Mouse (Mus musculus) MEL (cell line): ENCODE results near the gene Htt. TPM values are rescaled to one million over a fixed set of nuclear protein-coding genes. Genes with fewer than 3 reads are reported as not detected.

Experiments
- DNase-seq: peaks from one replicate; pipeline ENCODE4 v3.0.0; 2011; ENCODE audit warnings: low read depth, low spot score
- H3K27ac ChIP-seq: 2 replicates; pipeline ENCODE4 v1.5.1; 2012; ENCODE audit warnings: low read depth, mild to moderate bottlenecking, control low read depth, low read length, moderate library complexity; ENCODE audit not compliant: control insufficient read depth
- H3K27me3 ChIP-seq, 2 experiments: fragments of 150-350 bp in 1 of 2; sonication (generic) in 1 of 2; 2 replicates each; pipeline ENCODE4 v1.6.1; 2012; ENCODE audit warnings: low read length in 2 of 2, mild to moderate bottlenecking in 2 of 2, improper control_type of control experiment in 1 of 2, moderate library complexity in 1 of 2; ENCODE audit not compliant: insufficient read depth in 2 of 2, control insufficient read depth in 1 of 2
- H3K36me3 ChIP-seq, 2 experiments: 2 replicates each; pipeline ENCODE4 v1.6.1; 2012 to 2014; ENCODE audit warnings: low read length in 2 of 2, improper control_type of control experiment in 1 of 2, inconsistent platforms in 1 of 2, mild to moderate bottlenecking in 1 of 2; ENCODE audit not compliant: insufficient read depth in 2 of 2, control insufficient read depth in 1 of 2
- H3K4me1 ChIP-seq, 2 experiments: fragments of 150-350 bp in 1 of 2; sonication (generic) in 1 of 2; 2 replicates each; pipeline ENCODE4 v1.6.1; 2012; ENCODE audit warnings: low read length in 2 of 2, improper control_type of control experiment in 1 of 2, mild to moderate bottlenecking in 1 of 2; ENCODE audit not compliant: insufficient read depth in 2 of 2, control insufficient read depth in 1 of 2
- H3K4me3 ChIP-seq, 2 experiments: fragments of 150-350 bp in 1 of 2; sonication (generic) in 1 of 2; 2 replicates each; pipeline ENCODE4 v1.5.1; 2012; ENCODE audit warnings: low read depth in 2 of 2, low read length in 2 of 2, mild to moderate bottlenecking in 2 of 2, moderate library complexity in 2 of 2, control low read depth in 1 of 2, improper control_type of control experiment in 1 of 2; ENCODE audit not compliant: control insufficient read depth in 1 of 2, insufficient read depth in 1 of 2
- H3K79me2 ChIP-seq: 2 replicates; pipeline ENCODE4 v1.6.1; 2012; ENCODE audit warnings: mild to moderate bottlenecking, low read length, moderate library complexity; ENCODE audit not compliant: control insufficient read depth, poor library complexity, insufficient read depth
- H3K9ac ChIP-seq: 2 replicates; pipeline ENCODE4 v1.6.1; 2012; ENCODE audit warnings: low read depth, mild to moderate bottlenecking, control low read depth, low read length, moderate library complexity; ENCODE audit not compliant: control insufficient read depth, poor library complexity, severe bottlenecking
- H3K9me3 ChIP-seq: fragments of 150-350 bp; sonication (generic); replicated peaks from 2 replicates; pipeline ENCODE4 v1.6.1; 2012; ENCODE audit warnings: mild to moderate bottlenecking, low read length, improper control_type of control experiment, moderate library complexity; ENCODE audit not compliant: insufficient read depth
- BHLHE40 ChIP-seq: IDR thresholded peaks from 2 replicates; pipeline ENCODE4 v1.6.1; 2012; ENCODE audit warnings: low read depth, mild to moderate bottlenecking, inconsistent platforms, low read length, improper control_type of control experiment, borderline replicate concordance
- CHD1 ChIP-seq: IDR thresholded peaks from 2 replicates; pipeline ENCODE4 v1.6.1; 2012; ENCODE audit warnings: low read depth, mild to moderate bottlenecking, inconsistent platforms, low read length, improper control_type of control experiment
- CHD2 ChIP-seq: IDR thresholded peaks from 2 replicates; pipeline ENCODE4 v1.6.1; 2011; ENCODE audit warnings: low read length, improper control_type of control experiment
- E2F4 ChIP-seq: IDR thresholded peaks from 2 replicates; pipeline ENCODE4 v1.6.1; 2011; ENCODE audit warnings: low read depth, low read length, improper control_type of control experiment, borderline replicate concordance
- ELF1 ChIP-seq: IDR thresholded peaks from 2 replicates; pipeline ENCODE4 v1.6.1; 2014; ENCODE audit warnings: low read depth, mild to moderate bottlenecking, inconsistent platforms, low read length, improper control_type of control experiment, moderate library complexity
- EP300 ChIP-seq, 2 experiments: IDR thresholded peaks; 2 replicates each; pipeline ENCODE4 v1.6.1; 2011; ENCODE audit warnings: improper control_type of control experiment in 2 of 2, low read length in 2 of 2, low read depth in 1 of 2, mild to moderate bottlenecking in 1 of 2
- ETS1 ChIP-seq: IDR thresholded peaks from 2 replicates; pipeline ENCODE4 v1.6.1; 2012; ENCODE audit warnings: low read depth, mild to moderate bottlenecking, inconsistent platforms, low read length, improper control_type of control experiment, moderate library complexity
- GABPA ChIP-seq: IDR thresholded peaks from 2 replicates; pipeline ENCODE4 v1.6.1; 2012; ENCODE audit warnings: low read depth, mild to moderate bottlenecking, inconsistent platforms, low read length, improper control_type of control experiment, moderate library complexity
- GATA1 ChIP-seq: IDR thresholded peaks from 2 replicates; pipeline ENCODE4 v1.6.1; 2011; ENCODE audit warnings: low read depth, low read length, improper control_type of control experiment
- HCFC1 ChIP-seq: IDR thresholded peaks from 2 replicates; pipeline ENCODE4 v1.6.1; 2012; ENCODE audit warnings: low read depth, mild to moderate bottlenecking, inconsistent platforms, low read length, improper control_type of control experiment, moderate library complexity
- JUND ChIP-seq: IDR thresholded peaks from 2 replicates; pipeline ENCODE4 v1.6.1; 2011; ENCODE audit warnings: low read depth, mild to moderate bottlenecking, improper control_type of control experiment, low read length
- KAT2A ChIP-seq: conservative IDR thresholded peaks from 2 replicates; pipeline ENCODE4 v1.6.1; 2012; ENCODE audit warnings: low read depth, low read length, improper control_type of control experiment, inconsistent platforms
- MAFK ChIP-seq: IDR thresholded peaks from 2 replicates; pipeline ENCODE4 v1.6.1; 2011; ENCODE audit warnings: low read depth, mild to moderate bottlenecking, low read length, improper control_type of control experiment, borderline replicate concordance
- MAX ChIP-seq: IDR thresholded peaks from 2 replicates; pipeline ENCODE4 v1.6.1; 2011; ENCODE audit warnings: low read length, improper control_type of control experiment
- MAZ ChIP-seq: IDR thresholded peaks from 2 replicates; pipeline ENCODE4 v1.6.1; 2012; ENCODE audit warnings: low read depth, mild to moderate bottlenecking, inconsistent platforms, low read length, improper control_type of control experiment
- MXI1 ChIP-seq: IDR thresholded peaks from 2 replicates; pipeline ENCODE4 v1.6.1; 2011; ENCODE audit warnings: mild to moderate bottlenecking, low read depth, low read length, improper control_type of control experiment
- MYB ChIP-seq: IDR thresholded peaks from 2 replicates; pipeline ENCODE4 v1.6.1; 2011; ENCODE audit warnings: mild to moderate bottlenecking, low read depth, low read length, improper control_type of control experiment
- MYC ChIP-seq: IDR thresholded peaks from 2 replicates; pipeline ENCODE4 v1.6.1; 2011; ENCODE audit warnings: low read depth, mild to moderate bottlenecking, low read length, improper control_type of control experiment, moderate library complexity
- NELFE ChIP-seq: IDR thresholded peaks from 2 replicates; pipeline ENCODE4 v1.6.1; 2011; ENCODE audit warnings: low read depth, low read length, improper control_type of control experiment
- NRF1 ChIP-seq: IDR thresholded peaks from 2 replicates; pipeline ENCODE4 v1.6.1; 2014; ENCODE audit warnings: low read depth, mild to moderate bottlenecking, inconsistent platforms, low read length, improper control_type of control experiment, moderate library complexity; ENCODE audit not compliant: poor library complexity, insufficient read depth, severe bottlenecking
- POLR2A ChIP-seq, 2 experiments: IDR thresholded peaks; 2 replicates each; pipeline ENCODE4 v1.6.1; 2011 to 2012; ENCODE audit warnings: low read length in 2 of 2, mild to moderate bottlenecking in 2 of 2, control low read depth in 1 of 2, improper control_type of control experiment in 1 of 2, low read depth in 1 of 2, moderate library complexity in 1 of 2; ENCODE audit not compliant: control insufficient read depth in 1 of 2, insufficient read depth in 1 of 2, poor library complexity in 1 of 2
- POLR2AphosphoS2 ChIP-seq: IDR thresholded peaks from 2 replicates; pipeline ENCODE4 v1.6.1; 2011; ENCODE audit warnings: low read length, improper control_type of control experiment
- RCOR1 ChIP-seq: IDR thresholded peaks from 2 replicates; pipeline ENCODE4 v1.6.1; 2012; ENCODE audit warnings: low read depth, mild to moderate bottlenecking, inconsistent platforms, low read length, improper control_type of control experiment
- SIN3A ChIP-seq: IDR thresholded peaks from 2 replicates; pipeline ENCODE4 v1.6.1; 2012; ENCODE audit warnings: low read length, improper control_type of control experiment, inconsistent platforms
- SMC3 ChIP-seq: IDR thresholded peaks from 2 replicates; pipeline ENCODE4 v1.6.1; 2011; ENCODE audit warnings: low read depth, low read length, improper control_type of control experiment
- TAL1 ChIP-seq: IDR thresholded peaks from 2 replicates; pipeline ENCODE4 v1.6.1; 2012; ENCODE audit warnings: mild to moderate bottlenecking, inconsistent platforms, low read length, moderate library complexity, mixed read lengths
- TBP ChIP-seq: IDR thresholded peaks from 2 replicates; pipeline ENCODE4 v1.8.0; 2011; ENCODE audit warnings: low read depth, low read length, improper control_type of control experiment
- TCF12 ChIP-seq: IDR thresholded peaks from 2 replicates; pipeline ENCODE4 v1.6.1; 2014; ENCODE audit warnings: low read depth, mild to moderate bottlenecking, inconsistent platforms, low read length, improper control_type of control experiment, moderate library complexity
- USF2 ChIP-seq, 2 experiments: IDR thresholded peaks; 2 replicates each; pipeline ENCODE4 v1.6.1; 2011 to 2012; ENCODE audit warnings: improper control_type of control experiment in 2 of 2, low read length in 2 of 2, borderline replicate concordance in 1 of 2, inconsistent platforms in 1 of 2, low read depth in 1 of 2, mild to moderate bottlenecking in 1 of 2; ENCODE audit not compliant: insufficient read depth in 1 of 2
- ZC3H11A ChIP-seq: IDR thresholded peaks from 2 replicates; pipeline ENCODE4 v1.6.1; 2012; ENCODE audit warnings: low read depth, mild to moderate bottlenecking, inconsistent platforms, low read length, improper control_type of control experiment
- ZKSCAN1 ChIP-seq: IDR thresholded peaks from 2 replicates; pipeline ENCODE4 v1.6.1; 2012; ENCODE audit warnings: low read depth, mild to moderate bottlenecking, inconsistent platforms, low read length, improper control_type of control experiment, moderate library complexity
- ZMIZ1 ChIP-seq: IDR thresholded peaks from 2 replicates; pipeline ENCODE4 v1.6.1; 2012; ENCODE audit warnings: low read depth, mild to moderate bottlenecking, inconsistent platforms, low read length, improper control_type of control experiment, moderate library complexity
- ZNF384 ChIP-seq: IDR thresholded peaks from 2 replicates; pipeline ENCODE4 v1.6.1; 2012; ENCODE audit warnings: low read depth, mild to moderate bottlenecking, inconsistent platforms, low read length, improper control_type of control experiment
- polyA plus RNA-seq, 2 experiments: library from polyadenylated mRNA; stranded (reverse) in 1 of 2; unstranded in 1 of 2; fragments of >175 nt in 1 of 2; fragments of >200 nt in 1 of 2; gene quantifications; 2 replicates each; pipeline versions ENCODE4 v1.2.1 to v1.2.4; 2012; ENCODE audit warnings: low replicate concordance in 2 of 2, low read depth in 1 of 2; ENCODE audit not compliant: insufficient read length in 2 of 2, insufficient read depth in 1 of 2, missing spikeins in 1 of 2
- total RNA-seq: library from RNA; depleted of rRNA; stranded (reverse); fragments of 300-350 nt; gene quantifications from 2 replicates; pipeline ENCODE4 v1.2.3, GENCODE M21; 2012

Htt gene
- total and polyA plus RNA-seq, 3 experiments: 27.0 to 33.0 TPM; not detected in 1

GRCm38 (mm10) chr5:34948861-34949760 lies 187.6 kb downstream of the Htt start, which contains the start of gene Rgs12 (continued):
- TF ChIP-seq ELF1 (peak; percentile 86), TCF12 (no peak), ZKSCAN1 (no peak), MYB (no peak; the same call in 1 of the 2 replicates)

- Histone ChIP-seq H3K9ac (peak overlapping the region; percentile 92), H3K4me3 (peak overlapping the region; percentile 84 to 86), H3K79me2 (peaks cover 6% of the 10 kb centered on the region), H3K9me3 (no peaks in the 10 kb centered on the region), H3K4me1 (peaks cover 9 to 14% of the 10 kb centered on the region in 2 experiments), H3K27ac (peak overlapping the region; percentile 72), H3K36me3 (peaks cover 0 to 4% of the 10 kb centered on the region in 2 experiments; a peak in 2 of 4 replicates), H3K27me3 (no peaks in the 10 kb centered on the region)
- peak; percentile 83 for DNase-seq
- TF ChIP-seq TCF12 (peak; percentile 29; the same call in 1 of the 2 replicates), ZMIZ1 (peak; percentile 31), JUND (no peak), ZC3H11A (no peak), MAFK (no peak), ETS1 (peak; percentile 30; the same call in 1 of the 2 replicates), HCFC1 (0 out of 2 replicates have a peak, but pooled peaks have one; percentile 32), KAT2A (no peak), CHD2 (no peak), SIN3A (peak; percentile 69), SMC3 (0 out of 2 replicates have a peak, but pooled peaks have one; percentile 1), TAL1 (no peak), RCOR1 (no peak), NELFE (no peak), ZNF384 (no peak), NRF1 (no peak), USF2 (IDR thresholded peaks at IDR 0.05; ENCODE audit: borderline replicate concordance in 1 of 2, insufficient read depth in 1 of 2, low read depth in 1 of 2, low read length in 2 of 2) (no peak), TBP (peak; percentile 31; the same call in 1 of the 2 replicates), BHLHE40 (no peak), CHD1 (no peak), ZKSCAN1 (no peak), EP300 (IDR thresholded peaks at IDR 0.05; ENCODE audit: low read depth in 1 of 2, low read length in 2 of 2) (no peak; a peak in 1 of 4 replicates), MAZ (no peak; the same call in 1 of the 2 replicates), POLR2A (IDR thresholded peaks at IDR 0.05; ENCODE audit: control insufficient read depth in 1 of 2, insufficient read depth in 1 of 2, low read depth in 1 of 2, low read length in 2 of 2, poor library complexity in 1 of 2) (0 out of 4 replicates have a peak, but pooled peaks of 1 of the 2 experiments have one; percentile 41), MAX (no peak), MYC (no peak), GABPA (no peak), E2F4 (0 out of 2 replicates have a peak, but pooled peaks have one; percentile 20), GATA1 (no peak; the same call in 1 of the 2 replicates), ELF1 (no peak), POLR2AphosphoS2 (no peak), MXI1 (peak; percentile 43)
Measured at GRCm38 (mm10) chr5:34949769-34950211, 188.2 kb downstream of the Htt start.
